10 mouse cellular contexts compared by ENCODE assay signal in the genomic region with DNA sequence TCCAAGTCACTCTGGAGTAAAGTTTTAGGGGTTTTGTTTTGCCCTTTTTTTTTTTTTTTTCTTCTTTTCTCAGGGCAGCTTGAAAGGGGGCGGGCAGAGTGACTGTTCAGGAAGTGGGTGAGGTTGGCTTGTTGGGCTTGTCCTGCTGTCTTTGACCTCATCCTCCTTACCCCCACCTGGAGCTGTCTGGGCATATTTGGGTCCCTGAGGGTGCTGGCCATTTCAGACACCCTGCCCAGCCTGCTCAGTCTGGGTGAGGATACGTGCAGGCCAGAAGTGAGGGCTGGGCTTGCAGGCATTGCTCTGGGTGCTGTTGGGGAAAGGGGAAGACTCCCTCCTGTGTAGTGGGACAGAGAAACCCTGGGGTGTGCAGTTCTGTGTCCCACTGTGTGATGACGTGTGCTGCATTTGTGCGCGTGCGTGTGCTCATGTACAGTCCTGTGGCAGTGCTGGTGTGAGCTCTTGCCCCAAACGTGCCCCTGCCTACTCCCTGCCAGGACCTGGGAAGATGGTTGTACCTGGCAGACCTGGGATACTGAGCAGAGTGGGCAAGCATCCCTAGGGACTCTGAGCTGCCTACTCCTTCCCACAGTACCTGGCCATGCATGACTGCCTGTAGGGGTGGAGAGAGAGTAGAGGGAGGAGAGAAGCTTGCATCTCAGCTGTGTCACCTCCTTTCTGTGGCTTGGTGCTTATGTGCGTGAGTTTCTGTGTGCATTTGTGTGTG. TPM values are rescaled to one million over a fixed set of nuclear protein-coding genes. Genes with fewer than 3 reads are reported as not detected.
DNase-seq lines count a peak whose midpoint lies in the region; ATAC-seq lines count a peak whose summit lies in the region.
"Had no signal": no experiment of that assay in that cellular context is flagged by ENCODE, and none has a peak within 500 bp of the region (broad histone marks: within the 10 kb centered on the region; RNA-seq: fewer than 3 reads in every experiment).

No protein-coding gene starts in this region.

- H3K36me3 ChIP-seq in erythroblast, embryonic 14.5 days (ENCODE audit: control insufficient read depth), result peaks cover 51% of the 10 kb centered on the region
- no peaks in the 10 kb centered on the region for H3K36me3 ChIP-seq in hindbrain, embryonic 11.5 days (ENCODE audit: control insufficient read depth, insufficient read depth, low read length)

- peaks cover 85% of the 10 kb centered on the region for H3K4me1 ChIP-seq in erythroblast, embryonic 14.5 days (ENCODE audit: control insufficient read depth)
- peaks cover 3% of the 10 kb centered on the region for H3K4me1 ChIP-seq in hindbrain, embryonic 11.5 days (replicated peaks; ENCODE audit: control insufficient read depth, insufficient read depth, low read length)

- WGBS in hindbrain, embryonic 11.5 days, result 83% methylated on average over 8 of the region's 8 CpGs

- no peak overlapping the region for H3K27ac ChIP-seq in hindbrain, embryonic 11.5 days (ENCODE audit: low read depth, low read length)

- no peaks in the 10 kb centered on the region for H3K27me3 ChIP-seq in erythroblast, embryonic 14.5 days (ENCODE audit: control insufficient read depth)
- H3K27me3 ChIP-seq in hindbrain, embryonic 11.5 days (ENCODE audit: control insufficient read depth, insufficient read depth, low read length), result no peaks in the 10 kb centered on the region
- H3K27me3 ChIP-seq: Patski had no signal

- no peaks in the 10 kb centered on the region for H3K9me3 ChIP-seq in erythroblast, embryonic 14.5 days (ENCODE audit: control insufficient read depth, low read length)
- H3K9me3 ChIP-seq in hindbrain, embryonic 11.5 days (ENCODE audit: control insufficient read depth, low read length), result no peaks in the 10 kb centered on the region

- H3K4me3 ChIP-seq in erythroblast, embryonic 14.5 days (replicated peaks), result peak overlapping the region; percentile 88
- H3K4me3 ChIP-seq in hindbrain, embryonic 11.5 days (ENCODE audit: low read depth, low read length), result no peak overlapping the region; the same call in 1 of the 2 replicates

- no peak for ATAC-seq in erythroblast, adult 5-6 weeks (replicated peaks; ENCODE audit: low FRiP score, poor library complexity, severe bottlenecking)
- ATAC-seq in hindbrain, embryonic 11.5 days (ENCODE audit: low FRiP score), result no peak
- ATAC-seq in megakaryocyte, adult 5-6 weeks (ENCODE audit: poor library complexity, severe bottlenecking), result 0 out of 2 replicates have a peak, but pooled peaks have one; percentile 8
- ATAC-seq in inflammation-experienced regulatory T-cells, adult 6 months, result no peak
- ATAC-seq: Patski had no signal

- peak; percentile 19 for DNase-seq in urinary bladder, postnatal 25 days (ENCODE audit: low spot score)
- no peak for DNase-seq in urinary bladder, postnatal 10 days (ENCODE audit: low spot score)
- DNase-seq in hindbrain, embryonic 11.5 days (ENCODE audit: low spot score), result no peak
- peak; percentile 49 for DNase-seq in thymus, postnatal 25 days

- peak overlapping the region; percentile 0; the same call in 1 of the 2 replicates for H3K4me2 ChIP-seq in hindbrain, embryonic 11.5 days (replicated peaks; ENCODE audit: low read depth, low read length)

- H3K9ac ChIP-seq in hindbrain, embryonic 11.5 days (ENCODE audit: low read depth, low read length), result no peak overlapping the region

RNA-seq across cellular contexts. Expression of gene Cic, which starts 2.2 kb away (rescaled TPM):
- polyA plus RNA-seq in erythroblast, embryonic 14.5 days (2012), result 47.3 and 55.9 TPM in 2 replicates
- 60.2 and 77.4 TPM in 2 replicates for total RNA-seq in erythroblast, adult 5-6 weeks (2015; ENCODE audit: low replicate concordance)
- 15.3 and 26.6 TPM in 2 replicates for total RNA-seq in erythroblast, adult 5-6 weeks (2017; ENCODE audit: low replicate concordance)
- 25.4 and 39.0 TPM in 2 replicates for polyA plus RNA-seq in hindbrain, embryonic 11.5 days (2014; fragmentation: Nextera tagmentation; extraction: Ambion mirVana)
- 166 and 174 TPM in 2 replicates for total RNA-seq in megakaryocyte, adult 5-6 weeks (2015)
- total RNA-seq in megakaryocyte, adult 5-6 weeks (2017), result 55.5 and 84.2 TPM in 2 replicates
- 10 to 100 TPM; 17.9 to 35.2 (median 21.6) TPM for polyA plus RNA-seq in inflammation-experienced regulatory T-cells, adult 6 months (2017; shearing (Covaris generic))

RNA-seq across cellular contexts. Expression of gene Erf, which starts 19.1 kb away (rescaled TPM):
- 3.2 and 3.6 TPM in 2 replicates for polyA plus RNA-seq in erythroblast, embryonic 14.5 days (2012)
- 3.3 and 3.6 TPM in 2 replicates for total RNA-seq in erythroblast, adult 5-6 weeks (2015; ENCODE audit: low replicate concordance)
- 2.4 and 2.6 TPM in 2 replicates for total RNA-seq in erythroblast, adult 5-6 weeks (2017; ENCODE audit: low replicate concordance)
- 12.8 and 14.2 TPM in 2 replicates for polyA plus RNA-seq in hindbrain, embryonic 11.5 days (2014; fragmentation: Nextera tagmentation; extraction: Ambion mirVana)
- 4.9 and 6.5 TPM in 2 replicates for total RNA-seq in megakaryocyte, adult 5-6 weeks (2015)
- 2.6 and 5.3 TPM in 2 replicates for total RNA-seq in megakaryocyte, adult 5-6 weeks (2017)
- under 1 TPM; 0.34 to 0.70 (median 0.38) TPM for polyA plus RNA-seq in inflammation-experienced regulatory T-cells, adult 6 months (2017; shearing (Covaris generic))

RNA-seq across cellular contexts. Expression of gene Pafah1b3, which starts 28.1 kb away (rescaled TPM):
- 1.2 TPM in 2 replicates for polyA plus RNA-seq in erythroblast, embryonic 14.5 days (2012)
- total RNA-seq in erythroblast, adult 5-6 weeks (2015; ENCODE audit: low replicate concordance), result 1.9 and 2.9 TPM in 2 replicates
- total RNA-seq in erythroblast, adult 5-6 weeks (2017; ENCODE audit: low replicate concordance), result 0.98 TPM in 1 of 2 replicates, not detected in the other
- 335 and 344 TPM in 2 replicates for polyA plus RNA-seq in hindbrain, embryonic 11.5 days (2014; fragmentation: Nextera tagmentation; extraction: Ambion mirVana)
- 7.7 and 15.9 TPM in 2 replicates for total RNA-seq in megakaryocyte, adult 5-6 weeks (2015)
- total RNA-seq in megakaryocyte, adult 5-6 weeks (2017), result 7.7 and 14.6 TPM in 2 replicates
- 10 to 100 TPM; 17.5 to 37.2 (median 31.3) TPM for polyA plus RNA-seq in inflammation-experienced regulatory T-cells, adult 6 months (2017; shearing (Covaris generic))

RNA-seq across cellular contexts. Expression of gene Prr19, which starts 31.5 kb away (rescaled TPM):
- polyA plus RNA-seq in erythroblast, embryonic 14.5 days (2012), result not detected in 2 replicates
- total RNA-seq in erythroblast, adult 5-6 weeks (2015; ENCODE audit: low replicate concordance), result not detected in 2 replicates
- total RNA-seq in erythroblast, adult 5-6 weeks (2017; ENCODE audit: low replicate concordance), result not detected in 2 replicates
- polyA plus RNA-seq in hindbrain, embryonic 11.5 days (2014; fragmentation: Nextera tagmentation; extraction: Ambion mirVana), result 0.86 and 1.3 TPM in 2 replicates
- not detected in 2 replicates for total RNA-seq in megakaryocyte, adult 5-6 weeks (2015)
- total RNA-seq in megakaryocyte, adult 5-6 weeks (2017), result not detected in 2 replicates
- not detected for polyA plus RNA-seq in inflammation-experienced regulatory T-cells, adult 6 months (2017; shearing (Covaris generic))
- total RNA-seq: hematopoietic stem cell, adult 5-6 weeks had no signal

RNA-seq across cellular contexts. Expression of gene Gsk3a, which starts 32.1 kb away (rescaled TPM):
- 30.9 and 31.8 TPM in 2 replicates for polyA plus RNA-seq in erythroblast, embryonic 14.5 days (2012)
- total RNA-seq in erythroblast, adult 5-6 weeks (2015; ENCODE audit: low replicate concordance), result 35.2 and 39.5 TPM in 2 replicates
- total RNA-seq in erythroblast, adult 5-6 weeks (2017; ENCODE audit: low replicate concordance), result 24.2 and 29.0 TPM in 2 replicates
- 14.1 and 16.1 TPM in 2 replicates for polyA plus RNA-seq in hindbrain, embryonic 11.5 days (2014; fragmentation: Nextera tagmentation; extraction: Ambion mirVana)
- total RNA-seq in megakaryocyte, adult 5-6 weeks (2015), result 90.1 and 90.2 TPM in 2 replicates
- total RNA-seq in megakaryocyte, adult 5-6 weeks (2017), result 58.7 and 60.8 TPM in 2 replicates
- 10 to 100 TPM in 1 of 3 experiments, 1 to 10 TPM in 2; 8.5 to 13.3 (median 8.9) TPM for polyA plus RNA-seq in inflammation-experienced regulatory T-cells, adult 6 months (2017; shearing (Covaris generic))

Comparison
In these comparisons a context has a peak if more than half of its experiments do, and no peak if none do; other contexts are left out.
1. DNase-seq: peak in urinary bladder, postnatal 25 days (single experiment) and thymus, postnatal 25 days (single experiment); none in urinary bladder, postnatal 10 days (single experiment) and hindbrain, embryonic 11.5 days (single experiment).